Mouse (Mus musculus) spleen, adult 2 months (tissue): Measurements from ENCODE around the gene Mettl22.

Experiments
- CTCF ChIP-seq: fragments of 200-500 bp; IDR thresholded peaks from 2 replicates; pipeline ENCODE4 v1.5.1; 2011; ENCODE audit warnings: mild to moderate bottlenecking, inconsistent platforms; ENCODE audit not compliant: insufficient read depth, insufficient read length, insufficient replicate concordance; ENCODE audit errors: extremely low read depth
- POLR2A ChIP-seq: fragments of 200-500 bp; IDR thresholded peaks from 2 replicates; pipeline ENCODE4 v1.6.1; 2011; ENCODE audit warnings: low read depth, low read length, inconsistent platforms

DNA sequence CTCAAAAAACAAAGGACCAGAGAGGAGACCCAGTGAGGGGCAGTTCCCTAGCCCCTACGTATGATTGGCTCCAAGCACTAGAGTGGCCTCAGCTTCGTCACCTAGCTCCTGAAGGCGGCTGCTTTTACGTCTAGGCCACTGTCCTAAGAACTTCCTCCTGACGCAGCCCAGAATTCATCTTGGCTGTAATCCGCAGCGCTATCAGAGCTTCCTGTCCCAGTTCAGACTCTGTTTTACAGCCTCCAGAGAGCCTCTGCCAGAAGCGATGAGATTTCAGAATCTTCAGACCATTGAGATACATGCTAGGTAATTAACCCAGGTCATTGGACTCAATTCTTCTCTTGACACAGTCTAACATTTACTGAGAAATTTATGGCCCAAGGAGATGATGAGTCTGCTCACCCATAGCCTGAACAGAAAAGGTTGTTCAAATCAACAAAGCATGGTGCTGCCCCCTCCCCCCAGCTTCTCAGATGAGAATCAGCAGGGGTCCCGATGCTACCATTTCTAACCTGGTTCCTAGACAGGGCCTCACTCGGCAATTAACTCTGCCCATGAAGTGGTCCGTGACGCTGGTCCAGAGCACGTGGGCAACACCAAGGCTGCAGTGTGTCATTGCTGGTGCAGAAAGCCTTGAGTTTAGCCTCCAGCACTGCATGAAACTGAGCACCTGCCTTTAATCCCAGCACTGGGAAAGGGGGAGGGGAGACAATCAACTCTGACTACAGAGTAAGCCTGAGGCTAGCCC lies 21.3 kb downstream of the Mettl22 start:
- TF ChIP-seq CTCF (no peak), POLR2A (no peak)
